Mouse (Mus musculus) splenic B cell, adult 2 months (primary cell): Measurements from ENCODE around the gene Ptpn21.
A peak's percentile ranks its signal among the peaks of the same experiment; 100 is the strongest.

Experiments used
- DNase-seq: peaks from one replicate; pipeline ENCODE4 v3.0.0-alpha.2; 2011; ENCODE audit warnings: low read depth, low spot score
- H3K27me3 ChIP-seq: 2 replicates; pipeline ENCODE4 v1.6.1; 2012; ENCODE audit warnings: mild to moderate bottlenecking, low read length, moderate library complexity, mixed read lengths; ENCODE audit not compliant: control insufficient read depth, poor library complexity, insufficient read depth, severe bottlenecking
- H3K36me3 ChIP-seq: 2 replicates; pipeline ENCODE4 v1.6.1; 2012; ENCODE audit warnings: mild to moderate bottlenecking, low read length, moderate library complexity, mixed read lengths; ENCODE audit not compliant: control insufficient read depth, poor library complexity, insufficient read depth, severe bottlenecking

The Ptpn21 gene

GRCm38 (mm10) chr12:98736951-98737800 lies at the start of gene Ptpn21:
Gene Ptpn21, minus strand, starts transcription at chr12:98737405.
- Histone ChIP-seq H3K36me3 (no peaks in the 10 kb centered on the region), H3K27me3 (no peaks in the 10 kb centered on the region)
- DNase-seq = no peak

- no peak for DNase-seq
- Histone ChIP-seq H3K27me3 (no peaks in the 10 kb centered on the region; the same call in 1 of the 2 replicates), H3K36me3 (peaks cover 11% of the 10 kb centered on the region)
These were observed 47.0 kb upstream of the Ptpn21 start for GRCm38 (mm10) chr12:98784251-98784650.

GRCm38 (mm10) chr12:98779148-98779547 lies 41.9 kb upstream of the Ptpn21 start:
- Histone ChIP-seq H3K36me3 (peaks cover 9% of the 10 kb centered on the region; the same call in 1 of the 2 replicates), H3K27me3 (no peaks in the 10 kb centered on the region; the same call in 1 of the 2 replicates)
- peak; percentile 36 for DNase-seq

GRCm38 (mm10) chr12:98777509-98777908 lies 40.3 kb upstream of the Ptpn21 start:
- H3K27me3 ChIP-seq = no peaks in the 10 kb centered on the region; the same call in 1 of the 2 replicates
- H3K36me3 ChIP-seq = peaks cover 7% of the 10 kb centered on the region
- DNase-seq = no peak

GRCm38 (mm10) chr12:98766241-98766640 lies 29.0 kb upstream of the Ptpn21 start:
- H3K36me3 ChIP-seq = peaks cover 12% of the 10 kb centered on the region; the same call in 1 of the 2 replicates
- H3K27me3 ChIP-seq = no peaks in the 10 kb centered on the region
- no peak for DNase-seq

- no peak for DNase-seq
- Histone ChIP-seq H3K27me3 (no peaks in the 10 kb centered on the region), H3K36me3 (peaks cover 24% of the 10 kb centered on the region)
These were observed 22.5 kb upstream of the Ptpn21 start for GRCm38 (mm10) chr12:98759700-98760099.

GRCm38 (mm10) chr12:98757636-98758035 lies 20.4 kb upstream of the Ptpn21 start:
- H3K36me3 ChIP-seq = peaks cover 25% of the 10 kb centered on the region
- H3K27me3 ChIP-seq = no peaks in the 10 kb centered on the region
- no peak for DNase-seq

GRCm38 (mm10) chr12:98747380-98747753 lies 10.2 kb upstream of the Ptpn21 start:
- no peaks in the 10 kb centered on the region; the same call in 1 of the 2 replicates for H3K36me3 ChIP-seq
- no peak for DNase-seq
- H3K27me3 ChIP-seq = no peaks in the 10 kb centered on the region

GRCm38 (mm10) chr12:98746746-98747379 lies 9.7 kb upstream of the Ptpn21 start, which contains the start of gene Zc3h14:
Gene Zc3h14, plus strand, starts transcription at chr12:98746964.
- H3K27me3 ChIP-seq = no peaks in the 10 kb centered on the region
- H3K36me3 ChIP-seq = no peaks in the 10 kb centered on the region; the same call in 1 of the 2 replicates
- DNase-seq = peak; percentile 98

- H3K27me3 ChIP-seq = no peaks in the 10 kb centered on the region
- no peaks in the 10 kb centered on the region; the same call in 1 of the 2 replicates for H3K36me3 ChIP-seq
- DNase-seq = peak; percentile 72
These were observed 8.9 kb upstream of the Ptpn21 start for GRCm38 (mm10) chr12:98746131-98746530.

GRCm38 (mm10) chr12:98745626-98746025 lies 8.4 kb upstream of the Ptpn21 start:
- Histone ChIP-seq H3K36me3 (no peaks in the 10 kb centered on the region; the same call in 1 of the 2 replicates), H3K27me3 (no peaks in the 10 kb centered on the region)
- DNase-seq = no peak

- DNase-seq = no peak
- H3K27me3 ChIP-seq = no peaks in the 10 kb centered on the region
These were observed 3.9 kb upstream of the Ptpn21 start for GRCm38 (mm10) chr12:98741011-98741501.

GRCm38 (mm10) chr12:98737801-98738350 lies 671 bp upstream of the Ptpn21 start:
- DNase-seq = no peak
- no peaks in the 10 kb centered on the region for H3K36me3 ChIP-seq
- H3K27me3 ChIP-seq = no peaks in the 10 kb centered on the region

More at GRCm38 (mm10) chr12:98741011-98741501, 3.9 kb upstream of the Ptpn21 start:
- no peaks in the 10 kb centered on the region for H3K36me3 ChIP-seq

- DNase-seq = no peak
- Histone ChIP-seq H3K27me3 (no peaks in the 10 kb centered on the region), H3K36me3 (no peaks in the 10 kb centered on the region)
These were observed 2.1 kb downstream of the Ptpn21 start for GRCm38 (mm10) chr12:98734880-98735801.
